Mouse (Mus musculus) C2C12 (cell line): Measurements from ENCODE around the gene Kcnma1. TPM values are rescaled to one million over a fixed set of nuclear protein-coding genes. Genes with fewer than 3 reads are reported as not detected.

ENCODE experiments used
- H3K27me3 ChIP-seq: one replicate; pipeline ENCODE4 v1.6.1; 2011; ENCODE audit not compliant: control insufficient read depth, insufficient read depth, insufficient read length
- H3K36me3 ChIP-seq: one replicate; pipeline ENCODE4 v1.6.1; 2011; ENCODE audit not compliant: control insufficient read depth, insufficient read depth
- H3K4me3 ChIP-seq: one replicate; pipeline ENCODE4 v1.5.1; 2011; ENCODE audit warnings: mild to moderate bottlenecking, control low read depth; ENCODE audit not compliant: poor library complexity, insufficient read depth, severe bottlenecking
- H3K79me2 ChIP-seq: one replicate; pipeline ENCODE4 v1.6.1; 2011; ENCODE audit not compliant: control insufficient read depth, insufficient read depth
- H3K79me3 ChIP-seq: one replicate; pipeline ENCODE4 v1.6.1; 2011; ENCODE audit warnings: low read depth, control low read depth
- H3ac ChIP-seq: one replicate; pipeline ENCODE3; 2011; ENCODE audit warnings: low read depth; ENCODE audit not compliant: control insufficient read depth, insufficient read length
- CEBPB ChIP-seq: IDR thresholded peaks from one replicate; pipeline ENCODE4 v1.6.1; 2011; ENCODE audit warnings: low read depth, mild to moderate bottlenecking, control low read depth, moderate library complexity
- CTCF ChIP-seq: IDR thresholded peaks from one replicate; pipeline ENCODE4 v1.5.1; 2011; ENCODE audit not compliant: control insufficient read depth, insufficient read depth, insufficient read length
- FOSL1 ChIP-seq: IDR thresholded peaks from one replicate; pipeline ENCODE4 v1.8.0; 2011; ENCODE audit warnings: mild to moderate bottlenecking, low read length; ENCODE audit not compliant: poor library complexity, insufficient read depth, severe bottlenecking
- MAX ChIP-seq: IDR thresholded peaks from one replicate; pipeline ENCODE4 v1.6.1; 2011; ENCODE audit warnings: mild to moderate bottlenecking, control low read depth
- MYOD1 ChIP-seq: IDR thresholded peaks from one replicate; pipeline ENCODE4 v1.6.1; 2011; ENCODE audit warnings: low read depth; ENCODE audit not compliant: control insufficient read depth, insufficient read length
- MYOG ChIP-seq: IDR thresholded peaks from one replicate; pipeline ENCODE4 v1.6.1; 2011; ENCODE audit not compliant: control insufficient read depth, insufficient read length; ENCODE audit errors: extremely low read depth
- USF1 ChIP-seq: IDR thresholded peaks from one replicate; pipeline ENCODE4 v1.6.1; 2011; ENCODE audit warnings: low read depth, mild to moderate bottlenecking, control low read depth, moderate library complexity
- polyA plus RNA-seq: library from polyadenylated mRNA; unstranded; fragments of >200 nt; fragmentation: generic; extraction: Trizol; gene quantifications from one replicate; pipeline ENCODE4 v1.2.1, GENCODE M21; 2012; ENCODE audit warnings: missing spikeins

Gene Kcnma1
- polyA plus RNA-seq, 1 experiment, result not detected

GRCm38 (mm10) chr14:23372021-23372420 lies 642.3 kb downstream of the Kcnma1 start:
- no peaks in the 10 kb centered on the region for H3K79me2 ChIP-seq
- no peak overlapping the region for H3K4me3 ChIP-seq
- no peak for TF ChIP-seq MYOG
- no peak for TF ChIP-seq MYOD1
- no peak for TF ChIP-seq MAX
- TF ChIP-seq CEBPB, result no peak
- TF ChIP-seq FOSL1, result no peak
- no peaks in the 10 kb centered on the region for H3K36me3 ChIP-seq
- H3K27me3 ChIP-seq, result no peaks in the 10 kb centered on the region
- H3K79me3 ChIP-seq, result no peaks in the 10 kb centered on the region
- no peak overlapping the region for H3ac ChIP-seq

- Histone ChIP-seq H3K36me3 (no peaks in the 10 kb centered on the region), H3K79me3 (no peaks in the 10 kb centered on the region), H3ac (no peak overlapping the region), H3K4me3 (no peak overlapping the region), H3K27me3 (no peaks in the 10 kb centered on the region), H3K79me2 (no peaks in the 10 kb centered on the region)
- TF ChIP-seq CEBPB (no peak), USF1 (no peak), CTCF (no peak), MYOD1 (no peak), MYOG (no peak)
These were observed 653.7 kb downstream of the Kcnma1 start for GRCm38 (mm10) chr14:23360491-23360995.

GRCm38 (mm10) chr14:23358776-23359175 lies 655.5 kb downstream of the Kcnma1 start:
- no peaks in the 10 kb centered on the region for H3K36me3 ChIP-seq
- TF ChIP-seq MYOD1 (no peak), CTCF (no peak), MAX (no peak), USF1 (no peak), CEBPB (no peak), MYOG (no peak), FOSL1 (no peak)
- H3K79me2 ChIP-seq, result no peaks in the 10 kb centered on the region
- no peaks in the 10 kb centered on the region for H3K27me3 ChIP-seq
- no peak overlapping the region for H3ac ChIP-seq
- no peak overlapping the region for H3K4me3 ChIP-seq
- H3K79me3 ChIP-seq, result no peaks in the 10 kb centered on the region

- no peak for TF ChIP-seq CTCF
- no peak for TF ChIP-seq FOSL1
- no peak for TF ChIP-seq MYOG
- TF ChIP-seq USF1, result no peak
- no peak for TF ChIP-seq MYOD1
- TF ChIP-seq MAX, result no peak
- no peak for TF ChIP-seq CEBPB
- Histone ChIP-seq H3K4me3 (no peak overlapping the region), H3K79me3 (no peaks in the 10 kb centered on the region)
These were observed 656.6 kb downstream of the Kcnma1 start for GRCm38 (mm10) chr14:23357529-23358278.

GRCm38 (mm10) chr14:23326786-23327185 lies 687.5 kb downstream of the Kcnma1 start:
- TF ChIP-seq MYOD1, result no peak
- no peak for TF ChIP-seq USF1
- no peak for TF ChIP-seq MYOG
- no peak for TF ChIP-seq MAX
- no peak for TF ChIP-seq CEBPB
- no peak for TF ChIP-seq FOSL1
- TF ChIP-seq CTCF, result no peak
- no peaks in the 10 kb centered on the region for H3K36me3 ChIP-seq
- no peaks in the 10 kb centered on the region for H3K79me3 ChIP-seq
- H3K27me3 ChIP-seq, result no peaks in the 10 kb centered on the region
- H3ac ChIP-seq, result no peak overlapping the region
- no peaks in the 10 kb centered on the region for H3K79me2 ChIP-seq
- H3K4me3 ChIP-seq, result no peak overlapping the region

More at GRCm38 (mm10) chr14:23357529-23358278, 656.6 kb downstream of the Kcnma1 start:
- no peaks in the 10 kb centered on the region for H3K79me2 ChIP-seq
- no peak overlapping the region for H3ac ChIP-seq
- no peaks in the 10 kb centered on the region for H3K27me3 ChIP-seq
- no peaks in the 10 kb centered on the region for H3K36me3 ChIP-seq
